Mouse (Mus musculus): ENCODE measurements around the gene Sh2b3.

Sh2b3 gene

GRCm38 (mm10) chr5:121795800-121796199, 41.6 kb downstream of the Sh2b3 start:
- no peak for DNase-seq (ENCODE audit: low read depth, low spot score)

GRCm38 (mm10) chr5:121791026-121791425, 46.4 kb downstream of the Sh2b3 start:
- DNase-seq (ENCODE audit: low read depth, low spot score) = no peak

- peak; percentile 30 for DNase-seq (ENCODE audit: low read depth, low spot score)
Measured at GRCm38 (mm10) chr5:121783862-121784500, 53.5 kb downstream of the Sh2b3 start.

GRCm38 (mm10) chr5:121782467-121782866, 55.0 kb downstream of the Sh2b3 start:
- DNase-seq (ENCODE audit: low read depth, low spot score) = no peak

- no peak for DNase-seq (ENCODE audit: low read depth, low spot score)
Measured at GRCm38 (mm10) chr5:121780180-121780579, 57.3 kb downstream of the Sh2b3 start.

- peak; percentile 19 for DNase-seq (ENCODE audit: low read depth, low spot score)
Measured at GRCm38 (mm10) chr5:121778485-121779119, 58.8 kb downstream of the Sh2b3 start.

- no peak for DNase-seq (ENCODE audit: low read depth, low spot score)
Measured at GRCm38 (mm10) chr5:121771611-121772010, 65.8 kb downstream of the Sh2b3 start.

- no peak for DNase-seq (ENCODE audit: low read depth, low spot score)
Measured at GRCm38 (mm10) chr5:121769827-121770226, 67.6 kb downstream of the Sh2b3 start.

GRCm38 (mm10) chr5:121767564-121767963, 69.9 kb downstream of the Sh2b3 start:
- no peak for DNase-seq (ENCODE audit: low read depth, low spot score)

GRCm38 (mm10) chr5:121766038-121766773, 71.2 kb downstream of the Sh2b3 start:
- peak; percentile 9 for DNase-seq (ENCODE audit: low read depth, low spot score)

All from 3T3-L1 (cell line).